Comparison of ENCODE assay signal across 24 mouse cellular contexts in genomic region chr15:102195373-102195772, GRCm38 (mm10). TPM values are rescaled to one million over a fixed set of nuclear protein-coding genes. Genes with fewer than 3 reads are reported as not detected.
A peak's percentile ranks its signal among the peaks of the same experiment; 100 is the strongest.
DNase-seq lines count a peak whose midpoint lies in the region; ATAC-seq and TF ChIP-seq lines count a peak whose summit lies in the region.
"Had no signal": no experiment of that assay in that cellular context is flagged by ENCODE, and none has a peak within 500 bp of the region (broad histone marks: within the 10 kb centered on the region; RNA-seq: fewer than 3 reads in every experiment).

No protein-coding gene starts in this region.

- H3K4me1 ChIP-seq in kidney, adult 2 months (ENCODE audit: control insufficient read depth, insufficient read depth, low read length) = peaks cover 18% of the 10 kb centered on the region
- H3K4me1 ChIP-seq in intestine, embryonic 16.5 days (ENCODE audit: control insufficient read depth, insufficient read depth, low read length) = peaks cover 13% of the 10 kb centered on the region
- H3K4me1 ChIP-seq: forebrain, embryonic 12.5 days had no signal

- H3K9me3 ChIP-seq in intestine, embryonic 16.5 days (ENCODE audit: control insufficient read depth, low read length) = no peaks in the 10 kb centered on the region
- H3K9me3 ChIP-seq: embryonic facial prominence, embryonic 13.5 days; embryonic facial prominence, embryonic 15.5 days; forebrain, embryonic 10.5 days; forebrain, embryonic 12.5 days had no signal

- H3K36me3 ChIP-seq in kidney, adult 2 months (ENCODE audit: control insufficient read depth, insufficient read depth, low read length) = no peaks in the 10 kb centered on the region
- H3K36me3 ChIP-seq in intestine, embryonic 16.5 days (ENCODE audit: control insufficient read depth, insufficient read depth, low read length) = no peaks in the 10 kb centered on the region
- H3K36me3 ChIP-seq: forebrain, embryonic 12.5 days had no signal

- no peak for TF ChIP-seq CTCF in kidney, adult 2 months (conservative IDR thresholded peaks at IDR 0.05; ENCODE audit: insufficient read depth, insufficient read length, low read depth, low read length)

- no peak for DNase-seq in kidney, adult 2 months
- DNase-seq in kidney, adult 18-20 months = no peak
- DNase-seq in 3T3-L1 (ENCODE audit: low read depth, low spot score) = peak; percentile 27
- peak; percentile 17 for DNase-seq in 416B (ENCODE audit: low read depth)
- DNase-seq in frontal cortex, postnatal 25 days (ENCODE audit: low spot score in 2 of 2) = no peak
- DNase-seq: adrenal gland, adult 8-10 months; adrenal gland, postnatal 36 days; cerebellum, adult 11-12 months; cerebellum, adult 2 months; cerebellum, adult 9-10 months; cerebellum, postnatal 14 days; cerebellum, postnatal 36 days; embryo, embryonic 11 days had no signal

- WGBS in kidney, adult 2 months = 47% methylated on average over 4 of the region's 4 CpGs
- WGBS in intestine, embryonic 16.5 days = 60% methylated on average over 4 of the region's 4 CpGs

- no peak overlapping the region for H3K4me2 ChIP-seq in intestine, embryonic 16.5 days (ENCODE audit: low read depth, low read length)
- H3K4me2 ChIP-seq: embryonic facial prominence, embryonic 13.5 days; embryonic facial prominence, embryonic 15.5 days; forebrain, embryonic 12.5 days had no signal

- H3K27ac ChIP-seq in kidney, adult 2 months (ENCODE audit: insufficient read depth, low read depth, low read length) = 0 out of 2 replicates have a peak overlapping the region, but pooled peaks have one; percentile 5
- no peak overlapping the region for H3K27ac ChIP-seq in intestine, embryonic 16.5 days (ENCODE audit: low read length)
- H3K27ac ChIP-seq: embryonic facial prominence, embryonic 13.5 days; embryonic facial prominence, embryonic 15.5 days; forebrain, embryonic 10.5 days; forebrain, embryonic 12.5 days had no signal

- no peak for TF ChIP-seq POLR2A in kidney, adult 2 months (IDR thresholded peaks at IDR 0.05; ENCODE audit: low read depth, low read length)

- H3K27me3 ChIP-seq in kidney, adult 2 months (replicated peaks; ENCODE audit: control insufficient read depth, insufficient read depth, low read length) = no peaks in the 10 kb centered on the region
- no peaks in the 10 kb centered on the region for H3K27me3 ChIP-seq in intestine, embryonic 16.5 days (replicated peaks; ENCODE audit: control insufficient read depth, insufficient read depth, low read length)
- H3K27me3 ChIP-seq: embryonic facial prominence, embryonic 13.5 days; embryonic facial prominence, embryonic 15.5 days; forebrain, embryonic 12.5 days; Patski had no signal

- ATAC-seq in intestine, embryonic 16.5 days = no peak
- ATAC-seq: activated CD4-positive, CD25-positive, alpha-beta regulatory T cell, adult 4 months; forebrain, embryonic 14.5 days; forebrain, embryonic 16.5 days; Patski had no signal

- no peak overlapping the region for H3K4me3 ChIP-seq in kidney, adult 2 months (ENCODE audit: insufficient read depth, low read depth, low read length)
- H3K4me3 ChIP-seq in intestine, embryonic 16.5 days (ENCODE audit: low read length) = no peak overlapping the region
- H3K4me3 ChIP-seq: embryonic facial prominence, embryonic 13.5 days; embryonic facial prominence, embryonic 15.5 days; erythroblast, embryonic 14.5 days; forebrain, embryonic 10.5 days; forebrain, embryonic 12.5 days had no signal

- H3K9ac ChIP-seq in intestine, embryonic 16.5 days (ENCODE audit: low read depth, low read length) = no peak overlapping the region
- H3K9ac ChIP-seq: embryonic facial prominence, embryonic 13.5 days; embryonic facial prominence, embryonic 15.5 days; forebrain, embryonic 12.5 days had no signal

RNA-seq across cellular contexts. Expression of gene Zfp740, which starts 7.7 kb away (rescaled TPM):
- polyA plus RNA-seq in kidney, adult 2 months (2012; rRNA removed) = 29.1 and 30.3 TPM in 2 replicates
- 33.6 and 35.3 TPM in 2 replicates for polyA plus RNA-seq in intestine, embryonic 16.5 days (2015; fragmentation: Nextera tagmentation; extraction: Ambion mirVana)

RNA-seq across cellular contexts. Expression of gene Csad, which starts 9.2 kb away (rescaled TPM):
- polyA plus RNA-seq in kidney, adult 2 months (2012; rRNA removed) = 216 and 255 TPM in 2 replicates
- polyA plus RNA-seq in intestine, embryonic 16.5 days (2015; fragmentation: Nextera tagmentation; extraction: Ambion mirVana) = 33.2 and 38.4 TPM in 2 replicates

RNA-seq across cellular contexts. Expression of gene Itgb7, which starts 36.4 kb away (rescaled TPM):
- 2.7 and 11.1 TPM in 2 replicates for polyA plus RNA-seq in kidney, adult 2 months (2012; rRNA removed)
- polyA plus RNA-seq in intestine, embryonic 16.5 days (2015; fragmentation: Nextera tagmentation; extraction: Ambion mirVana) = 9.5 and 10.3 TPM in 2 replicates

RNA-seq across cellular contexts. Expression of gene Soat2, which starts 45.0 kb away (rescaled TPM):
- polyA plus RNA-seq in kidney, adult 2 months (2012; rRNA removed) = 1.1 and 1.2 TPM in 2 replicates
- polyA plus RNA-seq in intestine, embryonic 16.5 days (2015; fragmentation: Nextera tagmentation; extraction: Ambion mirVana) = 25.0 and 31.2 TPM in 2 replicates
- polyA plus RNA-seq: cerebellum, adult 2 months; embryonic facial prominence, embryonic 11.5 days; embryonic facial prominence, embryonic 13.5 days; forebrain, embryonic 14.5 days; forebrain, embryonic 16.5 days had no signal

RNA-seq across cellular contexts. Expression of gene Igfbp6, which starts 51.2 kb away (rescaled TPM):
- 18.5 and 26.8 TPM in 2 replicates for polyA plus RNA-seq in kidney, adult 2 months (2012; rRNA removed)
- polyA plus RNA-seq in intestine, embryonic 16.5 days (2015; fragmentation: Nextera tagmentation; extraction: Ambion mirVana) = 11.8 and 11.9 TPM in 2 replicates
- polyA plus RNA-seq: embryonic facial prominence, embryonic 11.5 days had no signal

Comparison
In these comparisons a context has a peak if more than half of its experiments do, and no peak if none do; other contexts are left out.
1. DNase-seq: peak in 3T3-L1 (single experiment) and 416B (single experiment); none in kidney, adult 2 months (single experiment), kidney, adult 18-20 months (single experiment) and frontal cortex, postnatal 25 days (0 of 2).